Mouse (Mus musculus): Measurements from ENCODE around the gene Prrxl1.

The Prrxl1 gene

DNA sequence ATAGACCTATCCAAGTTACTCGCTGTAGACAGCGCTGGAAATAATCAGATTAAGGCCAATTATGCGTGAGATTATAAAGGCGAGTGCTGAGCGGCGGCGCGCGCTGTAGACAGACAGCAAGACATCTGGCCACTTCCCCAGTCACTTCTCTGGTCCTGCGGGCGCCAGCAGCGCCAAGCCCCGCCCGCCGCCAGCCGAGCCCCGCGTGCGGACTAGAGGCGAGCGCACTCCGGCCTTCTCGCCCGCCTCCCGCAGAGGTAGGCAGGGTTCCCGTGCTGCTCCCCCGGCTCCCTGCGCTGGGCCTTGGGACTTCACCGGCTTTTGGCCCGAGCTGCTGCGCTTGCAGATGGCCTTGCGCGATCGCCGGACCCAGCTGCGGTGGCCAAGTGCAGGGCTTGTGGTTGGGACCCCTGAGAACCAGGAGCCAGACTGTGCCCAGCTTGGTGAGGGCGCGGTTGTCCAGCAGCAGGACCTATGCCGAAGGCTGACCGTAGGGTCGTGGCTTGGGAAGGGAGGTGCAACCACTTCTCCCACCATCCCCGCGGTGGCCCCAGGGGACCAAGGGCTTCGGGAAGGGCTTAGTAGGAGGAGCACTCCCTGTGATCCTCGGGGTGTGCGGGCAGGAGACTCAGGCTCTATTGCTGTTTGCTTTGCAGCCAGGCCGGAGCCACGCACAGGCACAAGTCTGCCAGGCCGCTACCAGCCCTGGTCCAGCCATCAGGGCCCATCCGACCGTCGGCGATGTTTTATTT, at the start of gene Prrxl1:
Gene Prrxl1 (plus strand): TSS at position 118 of the 752 bp plus-strand sequence.
- no peak for DNase-seq

DNA sequence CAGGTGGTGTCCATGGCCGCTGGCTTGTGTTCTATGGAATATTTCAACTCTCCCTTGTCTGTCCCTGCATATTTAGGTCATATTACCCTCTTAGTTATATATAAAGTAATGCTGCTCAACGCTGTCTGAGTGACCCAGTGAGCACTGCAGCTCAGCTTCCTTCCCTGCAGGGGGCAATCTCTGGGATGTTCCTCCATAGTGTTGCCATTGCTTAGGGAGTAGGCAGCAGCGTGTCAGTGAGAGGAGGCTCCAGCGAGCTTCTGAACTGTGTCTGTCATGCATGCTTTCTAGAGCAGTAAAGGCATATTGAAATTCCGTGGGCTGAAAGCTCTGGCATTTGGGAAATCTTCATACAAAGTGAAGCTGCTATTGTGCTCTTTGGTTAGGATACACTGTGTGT, 47.4 kb upstream of the Prrxl1 start:
- no peak for DNase-seq

- no peak for DNase-seq
These were observed 45.9 kb upstream of the Prrxl1 start for GRCm38 (mm10) chr14:32553198-32553903.

DNA sequence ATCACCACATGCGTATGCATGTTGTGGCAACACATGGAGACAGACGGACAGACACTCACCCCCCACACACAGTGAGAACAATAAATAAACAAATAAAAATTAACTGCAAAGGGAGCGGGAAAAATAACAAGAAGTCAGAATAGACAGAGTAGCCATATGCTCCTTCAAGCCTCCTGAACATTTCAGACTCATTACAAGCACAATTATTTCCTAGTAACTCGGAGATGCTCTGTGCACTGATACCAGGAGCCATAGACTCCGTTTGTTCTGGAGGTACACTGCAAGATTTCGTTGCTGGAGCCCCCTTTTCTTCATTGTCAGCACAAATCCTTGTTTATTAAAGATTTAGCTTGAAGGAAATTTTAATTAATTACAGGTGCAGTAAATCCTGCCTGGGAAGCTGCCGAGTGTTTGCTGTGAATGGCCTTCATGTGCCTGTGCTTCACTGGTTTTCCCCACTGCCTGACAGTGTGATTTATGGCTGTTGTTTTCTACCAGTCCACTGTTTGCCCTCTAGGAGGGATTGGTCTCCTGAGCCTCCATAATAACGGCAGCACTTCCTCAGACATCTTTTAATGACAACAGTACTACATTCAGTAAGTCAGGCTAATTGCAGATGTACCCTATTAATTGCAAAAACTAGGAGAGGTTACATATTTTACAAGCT, 44.2 kb upstream of the Prrxl1 start:
- DNase-seq, result no peak

DNA sequence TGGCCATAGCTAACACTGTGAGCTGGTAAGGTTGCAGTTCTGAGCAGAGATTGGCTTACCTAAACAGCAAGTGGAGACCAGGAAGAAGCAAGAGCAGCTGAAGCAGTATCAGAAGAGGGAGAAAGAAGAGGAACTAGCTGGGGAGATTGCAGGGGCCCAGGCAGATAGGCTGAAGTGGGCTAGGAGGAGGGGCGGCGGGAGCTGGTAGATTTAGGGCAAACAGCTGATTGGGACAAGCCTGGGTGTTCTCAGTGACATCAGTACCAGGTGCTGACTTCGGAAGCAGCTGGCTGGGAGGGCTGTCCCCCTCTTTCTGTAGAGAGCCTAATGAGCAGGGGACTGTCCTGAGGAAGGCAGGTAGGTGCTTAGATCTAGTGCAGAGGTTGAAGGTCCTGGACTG, 37.8 kb upstream of the Prrxl1 start:
- DNase-seq, result no peak

DNA sequence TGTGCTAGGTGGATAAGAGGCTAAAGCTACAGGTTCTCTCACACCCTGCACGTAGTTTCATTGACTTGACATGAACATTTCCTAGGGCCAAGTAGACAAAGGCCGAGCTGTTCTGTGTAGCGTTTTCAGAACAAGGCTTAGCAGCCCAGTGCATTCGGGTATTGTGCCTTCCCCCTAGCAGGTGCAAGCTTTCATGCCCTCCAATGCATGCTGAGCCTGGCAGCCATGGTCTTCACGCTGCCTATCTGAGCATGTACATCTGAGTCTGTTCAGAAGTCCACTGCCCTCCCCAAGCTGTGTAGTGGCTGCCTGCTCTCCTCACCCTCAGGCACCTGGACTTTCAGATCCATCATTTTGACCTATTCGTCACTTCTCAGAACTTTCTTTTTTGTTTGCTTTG, 35.5 kb upstream of the Prrxl1 start:
- no peak for DNase-seq

DNA sequence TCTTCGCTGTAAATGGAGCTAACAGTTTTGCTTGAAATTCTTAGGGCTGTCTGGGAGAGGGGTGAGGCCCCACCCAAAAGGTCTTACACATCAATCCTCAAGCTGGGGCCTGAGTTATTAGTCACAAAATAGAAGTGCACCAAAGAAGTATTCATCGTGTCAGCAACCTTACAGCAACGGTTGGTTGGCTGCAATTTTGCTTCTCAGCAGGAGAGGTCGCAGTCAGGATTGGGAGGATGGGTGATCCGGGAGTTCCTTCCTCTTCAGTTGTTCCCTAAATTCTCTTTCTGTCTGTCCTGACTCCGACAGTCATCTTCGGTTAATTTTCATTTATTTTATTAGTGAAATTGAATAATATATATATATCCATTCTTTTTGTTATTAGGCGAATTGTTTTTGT, 26.7 kb upstream of the Prrxl1 start:
- DNase-seq, result no peak

GRCm38 (mm10) chr14:32578420-32578819, 20.8 kb upstream of the Prrxl1 start:
- no peak for DNase-seq

GRCm38 (mm10) chr14:32583696-32584095, 15.5 kb upstream of the Prrxl1 start:
- DNase-seq, result no peak

- peak; percentile 48 for DNase-seq
These were observed 12.0 kb upstream of the Prrxl1 start for GRCm38 (mm10) chr14:32587013-32587784.

GRCm38 (mm10) chr14:32590377-32590776, 8.8 kb upstream of the Prrxl1 start:
- no peak for DNase-seq

- DNase-seq, result peak; percentile 31
These were observed 1.7 kb upstream of the Prrxl1 start for GRCm38 (mm10) chr14:32597232-32598231.

DNA sequence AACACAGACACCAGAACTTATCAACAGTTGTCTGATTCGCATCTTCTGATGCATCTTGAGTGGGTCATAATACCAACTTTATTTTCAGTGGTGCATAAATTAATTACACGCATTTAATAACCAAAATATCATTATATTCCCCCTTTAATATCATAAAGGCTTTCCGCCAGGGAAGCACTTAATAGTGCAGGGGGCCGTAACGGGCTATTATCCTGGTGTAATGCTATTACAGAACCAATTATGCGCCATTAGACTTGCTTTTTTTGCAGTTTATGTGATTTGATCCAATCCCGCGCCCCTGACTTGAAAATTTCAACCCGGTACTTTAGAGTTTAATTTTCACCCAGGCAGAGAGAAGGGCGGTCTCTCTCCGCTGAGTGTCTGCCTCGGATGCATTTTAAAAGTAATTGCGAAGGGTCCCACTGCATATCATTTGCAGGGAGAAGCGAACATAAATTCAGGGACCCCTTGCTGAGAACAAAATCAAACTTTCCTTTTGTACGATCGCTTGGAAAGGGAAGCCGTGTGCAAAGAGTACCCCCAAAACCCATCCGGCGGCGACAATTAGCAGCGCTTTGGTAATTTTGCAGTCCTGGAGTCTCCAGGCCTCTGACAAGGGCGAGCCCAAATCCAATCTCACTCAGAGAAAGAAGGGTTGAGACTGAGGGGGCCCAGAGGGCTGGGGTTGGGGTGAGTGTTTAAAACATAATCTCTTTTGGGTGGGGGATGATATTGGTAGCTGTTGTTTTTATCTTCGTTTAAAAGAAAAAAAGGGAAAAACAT, 579 bp upstream of the Prrxl1 start:
- DNase-seq, result no peak

DNA sequence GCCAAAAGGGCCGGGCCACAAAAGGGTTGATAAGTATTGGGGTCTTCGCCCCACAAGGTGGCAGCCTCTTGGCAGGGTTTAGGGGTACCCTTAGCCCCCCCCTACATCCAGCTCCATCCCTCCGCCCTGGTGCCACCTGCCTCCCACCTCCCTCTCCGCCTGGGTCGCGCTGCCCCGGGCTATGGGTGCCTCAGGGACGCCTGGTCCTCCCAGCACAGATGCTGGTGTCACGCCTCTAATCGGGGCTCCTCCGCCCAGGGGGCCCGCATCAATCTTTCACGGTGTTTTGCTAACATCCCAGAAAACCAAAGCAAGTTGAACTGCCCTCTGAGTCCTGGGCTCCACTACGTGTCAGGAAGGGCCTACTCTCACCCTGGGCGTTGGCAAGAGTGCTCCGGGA, 903 bp downstream of the Prrxl1 start:
- no peak for DNase-seq

DNA sequence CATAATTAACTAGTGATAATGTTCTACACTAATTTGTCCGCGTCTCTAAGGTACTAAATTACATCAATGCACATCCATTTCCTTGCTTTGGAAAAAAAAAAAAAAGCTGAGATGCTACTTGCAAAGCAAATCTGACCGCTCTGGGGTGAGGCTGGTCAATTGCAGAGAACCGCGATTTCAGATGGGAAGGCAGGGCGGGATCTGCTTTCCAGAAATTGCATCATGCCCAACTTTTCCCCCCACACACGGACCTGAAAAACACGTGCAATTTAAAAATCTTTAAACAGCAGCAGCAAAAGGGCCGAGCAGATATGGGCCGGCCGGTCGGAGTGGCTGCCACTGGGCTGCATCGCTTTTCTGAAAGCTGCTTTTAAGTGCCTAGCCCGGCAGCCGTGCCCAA, 6.3 kb downstream of the Prrxl1 start:
- no peak for DNase-seq

GRCm38 (mm10) chr14:32606316-32606715, 7.1 kb downstream of the Prrxl1 start:
- DNase-seq, result no peak

DNA sequence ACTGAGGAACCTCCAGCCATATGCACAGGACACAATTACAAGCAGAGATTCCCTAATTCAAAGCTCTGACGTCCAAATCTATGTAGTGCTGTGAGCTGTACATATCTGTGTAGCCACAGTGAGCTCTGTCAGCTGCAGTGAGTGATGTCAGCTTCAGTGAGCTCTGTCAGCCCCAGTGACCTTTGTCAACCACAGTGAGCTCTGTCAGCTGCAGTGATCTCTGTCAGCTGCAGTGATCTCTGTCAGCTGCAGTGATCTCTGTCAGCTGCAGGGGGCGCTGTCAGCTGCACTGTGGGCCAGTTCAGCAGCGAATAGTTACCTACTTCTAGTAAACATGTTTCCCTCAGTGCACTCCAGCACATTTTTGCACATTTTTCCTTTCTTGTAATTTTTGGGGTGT, 10.2 kb downstream of the Prrxl1 start:
- peak; percentile 23 for DNase-seq

- DNase-seq, result no peak
These were observed 18.0 kb downstream of the Prrxl1 start for GRCm38 (mm10) chr14:32617253-32617652.

DNA sequence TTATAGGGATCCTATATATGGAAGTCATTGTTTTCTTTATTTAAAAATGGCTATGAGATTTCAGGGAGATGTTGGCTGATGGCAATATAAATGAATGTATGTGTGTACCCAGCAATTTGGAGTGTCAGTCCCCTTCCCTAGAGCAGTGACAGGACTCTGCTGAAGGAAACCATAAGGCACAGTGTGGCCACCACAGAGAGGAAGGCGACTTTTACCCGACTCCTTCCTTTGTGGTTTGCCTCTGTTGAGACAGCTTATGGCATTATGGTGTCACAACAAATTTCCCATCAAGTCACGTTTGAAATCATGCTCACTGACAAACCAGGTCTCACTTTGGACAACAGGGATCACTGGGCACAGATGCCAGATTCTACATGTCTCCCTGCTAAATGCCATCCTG, 25.0 kb downstream of the Prrxl1 start:
- no peak for DNase-seq

DNA sequence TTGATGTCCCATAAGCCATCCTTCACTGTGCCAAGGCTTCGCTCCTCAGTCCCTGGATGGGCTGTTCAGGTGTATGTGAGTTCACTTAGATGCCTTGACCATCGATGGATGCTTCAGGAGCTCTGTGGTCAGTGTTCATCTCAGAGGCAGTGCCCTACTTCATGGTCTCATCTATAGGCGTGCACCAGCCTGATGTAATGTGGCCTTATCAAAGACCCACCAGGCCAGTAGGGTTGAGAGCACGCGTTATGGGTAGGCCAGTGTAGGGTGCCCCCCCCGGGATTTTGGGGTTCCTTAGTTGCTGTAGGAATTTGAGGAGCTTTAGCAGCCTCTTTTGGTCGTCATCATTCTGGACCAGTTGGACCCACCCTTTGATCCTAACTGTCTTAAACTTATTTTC, 25.6 kb downstream of the Prrxl1 start:
- DNase-seq, result no peak

GRCm38 (mm10) chr14:32627271-32627670, 28.1 kb downstream of the Prrxl1 start:
- no peak for DNase-seq

Data from right cerebral cortex, postnatal 25 days (tissue).